24 mouse cellular contexts compared by ENCODE assay signal in genomic region chr15:96204623-96205022, GRCm38 (mm10).
DNase-seq lines count a peak whose midpoint lies in the region; ATAC-seq and TF ChIP-seq lines count a peak whose summit lies in the region.
"Had no signal": no experiment of that assay in that cellular context is flagged by ENCODE, and none has a peak within 500 bp of the region (broad histone marks: within the 10 kb centered on the region; RNA-seq: fewer than 3 reads in every experiment).

No protein-coding gene starts in this region.

- no peak for TF ChIP-seq POLR2A in ES-Bruce4 (IDR thresholded peaks at IDR 0.05; ENCODE audit: insufficient read depth, low read length)

- no peaks in the 10 kb centered on the region for H3K9me3 ChIP-seq in ES-Bruce4 (replicated peaks; ENCODE audit: control insufficient read depth, insufficient read depth, low read length, poor library complexity, severe bottlenecking)
- no peaks in the 10 kb centered on the region for H3K9me3 ChIP-seq in kidney, embryonic 16.5 days (ENCODE audit: low read length)
- H3K9me3 ChIP-seq: embryonic facial prominence, embryonic 10.5 days; embryonic facial prominence, embryonic 12.5 days; forebrain, embryonic 13.5 days; forebrain, embryonic 15.5 days had no signal

- 0 out of 2 replicates have a peak overlapping the region, but pooled peaks have one; percentile 13 for H3K27ac ChIP-seq in ES-Bruce4 (ENCODE audit: insufficient read depth, low read length)
- no peak overlapping the region for H3K27ac ChIP-seq in kidney, embryonic 16.5 days (ENCODE audit: low read length)
- H3K27ac ChIP-seq: embryonic facial prominence, embryonic 10.5 days; embryonic facial prominence, embryonic 12.5 days; forebrain, embryonic 13.5 days; forebrain, embryonic 15.5 days had no signal

- no peak for TF ChIP-seq CTCF in ES-Bruce4 (IDR thresholded peaks at IDR 0.05; ENCODE audit: low read depth, low read length)

- H3K36me3 ChIP-seq in ES-Bruce4 (ENCODE audit: control insufficient read depth, insufficient read depth, low read length, poor library complexity, severe bottlenecking) = no peaks in the 10 kb centered on the region
- H3K36me3 ChIP-seq in kidney, embryonic 16.5 days (ENCODE audit: insufficient read depth, low read length) = no peaks in the 10 kb centered on the region
- H3K36me3 ChIP-seq: embryonic facial prominence, embryonic 10.5 days; embryonic facial prominence, embryonic 12.5 days; forebrain, embryonic 15.5 days had no signal

- DNase-seq in thymus, postnatal 0 days (ENCODE audit: low spot score) = peak; percentile 8
- DNase-seq in thymus, postnatal 25 days = no peak
- DNase-seq in adrenal gland, postnatal 10 days = no peak
- no peak for DNase-seq in cerebellum, adult 9-11 months
- DNase-seq: adrenal gland, adult 2 months; adrenal gland, postnatal 14 days; adrenal gland, postnatal 36 days; B cell, adult 2 months; cerebellum, adult 11 months; cerebellum, adult 18-20 months; cerebellum, adult 8-10 months; cerebellum, postnatal 10 days; cerebellum, postnatal 25 days; forebrain, postnatal 0 days had no signal

- peak; percentile 44 for ATAC-seq in granulocyte monocyte progenitor cell, adult 5-6 weeks (replicated peaks; ENCODE audit: poor library complexity, severe bottlenecking)
- ATAC-seq in megakaryocyte progenitor cell, adult 5-6 weeks (replicated peaks; ENCODE audit: poor library complexity) = peak; percentile 58; the same call in 1 of the 2 replicates
- no peak for ATAC-seq in kidney, embryonic 16.5 days (ENCODE audit: low FRiP score, low TSS enrichment)
- ATAC-seq: CD4-positive, CD25-positive, alpha-beta regulatory T cell, adult 4 months; forebrain, embryonic 13.5 days; forebrain, embryonic 15.5 days; forebrain, postnatal 0 days had no signal

- no peak overlapping the region for H3K4me3 ChIP-seq in ES-Bruce4 (ENCODE audit: low read depth, low read length)
- H3K4me3 ChIP-seq in kidney, embryonic 16.5 days (ENCODE audit: low read length) = no peak overlapping the region
- H3K4me3 ChIP-seq: embryonic facial prominence, embryonic 10.5 days; embryonic facial prominence, embryonic 12.5 days; forebrain, embryonic 13.5 days; forebrain, embryonic 15.5 days had no signal

- peaks cover 1% of the 10 kb centered on the region for H3K4me1 ChIP-seq in ES-Bruce4 (ENCODE audit: control insufficient read depth, insufficient read depth, low read length)
- H3K4me1 ChIP-seq in kidney, embryonic 16.5 days (ENCODE audit: insufficient read depth, low read length) = no peaks in the 10 kb centered on the region
- H3K4me1 ChIP-seq: embryonic facial prominence, embryonic 10.5 days; embryonic facial prominence, embryonic 12.5 days had no signal

- H3K27me3 ChIP-seq in ES-Bruce4 (ENCODE audit: control insufficient read depth, insufficient read depth, low read length, poor library complexity, severe bottlenecking) = no peaks in the 10 kb centered on the region
- no peaks in the 10 kb centered on the region for H3K27me3 ChIP-seq in kidney, embryonic 16.5 days (ENCODE audit: insufficient read depth, low read length)
- H3K27me3 ChIP-seq: CH12.LX; embryonic facial prominence, embryonic 12.5 days; forebrain, embryonic 13.5 days; forebrain, embryonic 15.5 days had no signal

- 88% methylated on average over 5 of the region's 5 CpGs for WGBS in kidney, embryonic 16.5 days

- TF ChIP-seq EP300 in ES-Bruce4 (IDR thresholded peaks at IDR 0.05; ENCODE audit: insufficient read depth, low read depth, low read length) = no peak

- H3K9ac ChIP-seq in ES-Bruce4 (ENCODE audit: low read depth, poor library complexity, severe bottlenecking) = no peak overlapping the region
- no peak overlapping the region for H3K9ac ChIP-seq in kidney, embryonic 16.5 days (replicated peaks; ENCODE audit: low read length)
- H3K9ac ChIP-seq: embryonic facial prominence, embryonic 12.5 days; forebrain, embryonic 13.5 days; forebrain, embryonic 15.5 days; forebrain, postnatal 0 days had no signal

- no peak overlapping the region for H3K4me2 ChIP-seq in kidney, embryonic 16.5 days (replicated peaks; ENCODE audit: low read depth, low read length)
- H3K4me2 ChIP-seq: embryonic facial prominence, embryonic 12.5 days; forebrain, embryonic 13.5 days; forebrain, embryonic 15.5 days had no signal
